Mouse (Mus musculus) CH12.LX (cell line): ENCODE results near the gene Fam126b. TPM values are rescaled to one million over a fixed set of nuclear protein-coding genes. Genes with fewer than 3 reads are reported as not detected.
A peak's percentile ranks its signal among the peaks of the same experiment; 100 is the strongest.
"Not testable (repeated sequence)": the region's sequence is repeated elsewhere in the genome, so short reads cannot be mapped to it uniquely, and the experiment has no call there.

ENCODE experiments used
- DNase-seq: peaks from one replicate; pipeline ENCODE4 v3.0.0-alpha.2; 2013; ENCODE audit errors: extremely low read depth
- H3K27ac ChIP-seq: 2 replicates; pipeline ENCODE4 v1.5.1; 2012; ENCODE audit warnings: low read depth, mild to moderate bottlenecking, control low read depth, moderate library complexity; ENCODE audit not compliant: insufficient read depth
- H3K27me3 ChIP-seq: replicated peaks from 2 replicates; pipeline ENCODE3; 2012; ENCODE audit warnings: inconsistent platforms
- H3K36me3 ChIP-seq, 2 experiments: replicated peaks in 1 of 2; 2 replicates each; pipeline versions ENCODE3 to v1.6.1; 2012; ENCODE audit warnings: inconsistent platforms in 1 of 2, low read length in 1 of 2, mild to moderate bottlenecking in 1 of 2, mixed read lengths in 1 of 2, moderate library complexity in 1 of 2; ENCODE audit not compliant: control insufficient read depth in 1 of 2, insufficient read depth in 1 of 2
- H3K4me1 ChIP-seq, 2 experiments: 2 replicates each; pipeline ENCODE4 v1.6.1; 2012; ENCODE audit warnings: inconsistent platforms in 1 of 2, moderate library complexity in 1 of 2; ENCODE audit not compliant: insufficient read depth in 2 of 2, control insufficient read depth in 1 of 2
- H3K4me2 ChIP-seq: 2 replicates; pipeline ENCODE4 v1.6.1; 2012; ENCODE audit warnings: low read depth, mild to moderate bottlenecking, control low read depth; ENCODE audit not compliant: poor library complexity, insufficient read depth, severe bottlenecking
- H3K4me3 ChIP-seq, 3 experiments: fragments of 150-350 bp in 1 of 3; sonication (generic) in 1 of 3; replicated peaks in 1 of 3; 2 replicates each; pipeline versions ENCODE3 to v1.5.1; 2011 to 2012; ENCODE audit warnings: low read depth in 2 of 3, low read length in 2 of 3, mild to moderate bottlenecking in 2 of 3, moderate library complexity in 2 of 3, control low read depth in 1 of 3, improper control_type of control experiment in 1 of 3, inconsistent platforms in 1 of 3, mixed read lengths in 1 of 3; ENCODE audit not compliant: poor library complexity in 1 of 3
- H3K79me2 ChIP-seq: replicated peaks from 2 replicates; pipeline ENCODE4 v1.6.1; 2012; ENCODE audit warnings: mild to moderate bottlenecking, moderate library complexity; ENCODE audit not compliant: control insufficient read depth, poor library complexity, insufficient read depth, severe bottlenecking; ENCODE audit errors: extremely low read depth
- H3K9ac ChIP-seq: 2 replicates; pipeline ENCODE4 v1.6.1; 2012; ENCODE audit warnings: low read depth, mild to moderate bottlenecking, control low read depth, moderate library complexity; ENCODE audit not compliant: insufficient read depth
- H3K9me3 ChIP-seq: replicated peaks from 2 replicates; pipeline ENCODE3; 2012; ENCODE audit warnings: low read length, inconsistent platforms, mixed read lengths
- BHLHE40 ChIP-seq: IDR thresholded peaks from 2 replicates; pipeline ENCODE4 v1.6.1; 2011; ENCODE audit warnings: mild to moderate bottlenecking, low read depth, low read length, improper control_type of control experiment
- CHD1 ChIP-seq: IDR thresholded peaks from 2 replicates; pipeline ENCODE4 v1.6.1; 2012; ENCODE audit warnings: low read depth, low read length, improper control_type of control experiment, inconsistent platforms
- CHD2 ChIP-seq: IDR thresholded peaks from 2 replicates; pipeline ENCODE4 v1.6.1; 2011; ENCODE audit warnings: low read length, improper control_type of control experiment
- CTCF ChIP-seq, 2 experiments: IDR thresholded peaks in 1 of 2; conservative IDR thresholded peaks in 1 of 2; 2 replicates each; pipeline ENCODE4 v1.5.1; 2011 to 2012; ENCODE audit warnings: low read depth in 2 of 2, low read length in 2 of 2, improper control_type of control experiment in 1 of 2, inconsistent platforms in 1 of 2, mild to moderate bottlenecking in 1 of 2, moderate library complexity in 1 of 2
- ELF1 ChIP-seq: IDR thresholded peaks from 2 replicates; pipeline ENCODE4 v1.6.1; 2014; ENCODE audit warnings: low read depth, mild to moderate bottlenecking, inconsistent platforms, low read length, improper control_type of control experiment
- EP300 ChIP-seq: IDR thresholded peaks from 2 replicates; pipeline ENCODE4 v1.6.1; 2011; ENCODE audit warnings: low read length, improper control_type of control experiment
- GABPA ChIP-seq: IDR thresholded peaks from 2 replicates; pipeline ENCODE4 v1.6.1; 2012; ENCODE audit warnings: low read depth, low read length, improper control_type of control experiment, inconsistent platforms; ENCODE audit not compliant: insufficient replicate concordance
- HCFC1 ChIP-seq: IDR thresholded peaks from 2 replicates; pipeline ENCODE4 v1.6.1; 2012; ENCODE audit warnings: low read depth, mild to moderate bottlenecking, inconsistent platforms, low read length, improper control_type of control experiment
- IRF4 ChIP-seq: IDR thresholded peaks from 2 replicates; pipeline ENCODE4 v1.6.1; 2014; ENCODE audit warnings: low read depth, mild to moderate bottlenecking, inconsistent platforms, low read length, improper control_type of control experiment
- JUND ChIP-seq: conservative IDR thresholded peaks from 2 replicates; pipeline ENCODE4 v1.6.1; 2011; ENCODE audit warnings: low read depth, low read length, improper control_type of control experiment
- KAT2A ChIP-seq: IDR thresholded peaks from 2 replicates; pipeline ENCODE4 v1.6.1; 2012; ENCODE audit warnings: low read length, improper control_type of control experiment, inconsistent platforms; ENCODE audit not compliant: insufficient replicate concordance
- MAX ChIP-seq: IDR thresholded peaks from 2 replicates; pipeline ENCODE4 v1.6.1; 2011; ENCODE audit warnings: low read length, improper control_type of control experiment
- MAZ ChIP-seq: IDR thresholded peaks from 2 replicates; pipeline ENCODE4 v1.6.1; 2012; ENCODE audit warnings: low read depth, mild to moderate bottlenecking, inconsistent platforms, low read length, improper control_type of control experiment, moderate library complexity
- MEF2A ChIP-seq: IDR thresholded peaks from 2 replicates; pipeline ENCODE4 v1.6.1; 2014; ENCODE audit warnings: low read depth, mild to moderate bottlenecking, inconsistent platforms, low read length, improper control_type of control experiment, borderline replicate concordance
- MYC ChIP-seq: IDR thresholded peaks from 2 replicates; pipeline ENCODE4 v1.6.1; 2011; ENCODE audit warnings: low read depth, mild to moderate bottlenecking, improper control_type of control experiment, low read length
- NELFE ChIP-seq: IDR thresholded peaks from 2 replicates; pipeline ENCODE4 v1.6.1; 2011; ENCODE audit warnings: low read depth, low read length, improper control_type of control experiment
- NRF1 ChIP-seq: IDR thresholded peaks from 2 replicates; pipeline ENCODE4 v1.6.1; 2014; ENCODE audit warnings: low read depth, mild to moderate bottlenecking, inconsistent platforms, low read length, improper control_type of control experiment, moderate library complexity
- POLR2A ChIP-seq: IDR thresholded peaks from 2 replicates; pipeline ENCODE4 v1.6.1; 2011; ENCODE audit warnings: low read depth, mild to moderate bottlenecking, improper control_type of control experiment, low read length
- POLR2AphosphoS2 ChIP-seq: IDR thresholded peaks from 2 replicates; pipeline ENCODE4 v1.6.1; 2011; ENCODE audit warnings: low read depth, low read length, improper control_type of control experiment
- RAD21 ChIP-seq: IDR thresholded peaks from 2 replicates; pipeline ENCODE4 v1.6.1; 2011; ENCODE audit warnings: low read depth, mild to moderate bottlenecking, low read length, improper control_type of control experiment, moderate library complexity
- RCOR1 ChIP-seq: conservative IDR thresholded peaks from 2 replicates; pipeline ENCODE4 v1.6.1; 2012; ENCODE audit warnings: low read depth, mild to moderate bottlenecking, inconsistent platforms, low read length, improper control_type of control experiment
- SIN3A ChIP-seq: IDR thresholded peaks from 2 replicates; pipeline ENCODE4 v1.6.1; 2012; ENCODE audit warnings: low read length, improper control_type of control experiment, inconsistent platforms
- TBP ChIP-seq: conservative IDR thresholded peaks from 2 replicates; pipeline ENCODE4 v1.6.1; 2011; ENCODE audit warnings: low read depth, low read length, improper control_type of control experiment
- TCF12 ChIP-seq: IDR thresholded peaks from 2 replicates; pipeline ENCODE4 v1.6.1; 2014; ENCODE audit warnings: low read depth, mild to moderate bottlenecking, inconsistent platforms, low read length, improper control_type of control experiment
- UBTF ChIP-seq: IDR thresholded peaks from 2 replicates; pipeline ENCODE4 v1.6.1; 2012; ENCODE audit warnings: low read depth, mild to moderate bottlenecking, inconsistent platforms, low read length, improper control_type of control experiment, moderate library complexity
- USF1 ChIP-seq: IDR thresholded peaks from 2 replicates; pipeline ENCODE4 v1.6.1; 2014; ENCODE audit warnings: low read depth, mild to moderate bottlenecking, inconsistent platforms, low read length, improper control_type of control experiment
- USF2 ChIP-seq: conservative IDR thresholded peaks from 2 replicates; pipeline ENCODE4 v1.6.1; 2011; ENCODE audit warnings: low read depth, low read length, improper control_type of control experiment
- ZC3H11A ChIP-seq: IDR thresholded peaks from 2 replicates; pipeline ENCODE4 v1.6.1; 2012; ENCODE audit warnings: low read depth, mild to moderate bottlenecking, inconsistent platforms, low read length, improper control_type of control experiment
- ZMIZ1 ChIP-seq: IDR thresholded peaks from 2 replicates; pipeline ENCODE4 v1.6.1; 2012; ENCODE audit warnings: low read depth, mild to moderate bottlenecking, inconsistent platforms, low read length, improper control_type of control experiment
- ZNF384 ChIP-seq: IDR thresholded peaks from 2 replicates; pipeline ENCODE4 v1.6.1; 2012; ENCODE audit warnings: low read depth, low read length, improper control_type of control experiment, inconsistent platforms
- dilution Hi-C: fragments of 300-500 bp; cut with MboI; formaldehyde crosslinking; loops from 2 replicates; pipeline ENCODE4 v1.14.3; 2020; ENCODE audit warnings: low sequenced_read_pairs; ENCODE audit not compliant: extremely low pct_unique_long_range_greater_than_20kb, extremely low pct_ligation_motif_present
- in situ Hi-C: fragments of 300-500 bp; cut with MboI; formaldehyde crosslinking; loops from 3 replicates; pipeline ENCODE4 v1.14.3; 2019; ENCODE audit warnings: low sequenced_read_pairs, low pct_ligation_motif_present, low pct_unique_long_range_greater_than_20kb, mixed read lengths
- polyA plus RNA-seq: library from polyadenylated mRNA; unstranded; fragments of >175 nt; gene quantifications from 2 replicates; pipeline ENCODE4 v1.2.1, GENCODE M21; 2012; ENCODE audit warnings: low read depth; ENCODE audit not compliant: insufficient read length
- total RNA-seq, 2 experiments: library from RNA; depleted of rRNA; stranded (reverse); fragments of 300-350 nt in 1 of 2; fragments of >200 nt in 1 of 2; gene quantifications; 2 replicates each; pipeline ENCODE4 v1.2.3; 2012 to 2014

Gene Fam126b
- total RNA-seq (2012; rRNA removed) (3.6 and 4.7 TPM in 2 replicates), total RNA-seq (2014; rRNA removed) (5.5 and 6.2 TPM in 2 replicates), polyA plus RNA-seq (4.4 and 4.6 TPM in 2 replicates)

GRCm38 (mm10) chr1:58586171-58586997, at the start of gene Fam126b, which contains the start of gene Ndufb3:
Fam126b (minus strand) TSS chr1:58586323.
Ndufb3 (plus strand) TSS chr1:58586384.
- H3K9me3 ChIP-seq: no peaks in the 10 kb centered on the region
- peak within 1 kb of the TSS; percentile 88 to 98 (median 92) for H3K4me3 ChIP-seq
- peaks cover 23% of the 10 kb centered on the region for H3K79me2 ChIP-seq
- H3K27ac ChIP-seq: no peak within 1 kb of the TSS
- peaks cover 0 to 20% of the 10 kb centered on the region in 2 experiments; a peak in 2 of 4 replicates for H3K4me1 ChIP-seq
- peak; percentile 85 for DNase-seq
- dilution Hi-C loops (no loop called here), in situ Hi-C loops (no loop called here)
- peak within 1 kb of the TSS; percentile 82 for H3K4me2 ChIP-seq
- H3K27me3 ChIP-seq: no peaks in the 10 kb centered on the region
- TF ChIP-seq HCFC1 (peak; percentile 93), TBP (peak; percentile 70; the same call in 1 of the 2 replicates), POLR2AphosphoS2 (no peak), KAT2A (peak; percentile 85; the same call in 1 of the 2 replicates), USF1 (no peak), EP300 (no peak), MEF2A (no peak), BHLHE40 (no peak), ZMIZ1 (peak; percentile 51; the same call in 1 of the 2 replicates), ZC3H11A (no peak), MAZ (no peak), USF2 (no peak), RAD21 (no peak), TCF12 (no peak; the same call in 1 of the 2 replicates), IRF4 (no peak), ELF1 (peak; percentile 60; the same call in 1 of the 2 replicates), CHD2 (peak; percentile 91), GABPA (no peak; the same call in 1 of the 2 replicates), CTCF (conservative IDR thresholded peaks at IDR 0.05 in 1 of 2, IDR thresholded peaks at IDR 0.05 in 1 of 2; ENCODE audit: low read depth in 2 of 2, low read length in 2 of 2) (no peak), NELFE (peak; percentile 69), RCOR1 (no peak), MAX (peak; percentile 50), ZNF384 (no peak), POLR2A (peak; percentile 78), UBTF (no peak), NRF1 (no peak), MYC (0 out of 2 replicates have a peak, but pooled peaks have one; percentile 35), SIN3A (peak; percentile 90), JUND (no peak), CHD1 (no peak)
- H3K36me3 ChIP-seq: peaks cover 6 to 9% of the 10 kb centered on the region in 2 experiments
- H3K9ac ChIP-seq: peak within 1 kb of the TSS; percentile 98

GRCm38 (mm10) chr1:58628847-58629246, 42.7 kb upstream of the Fam126b start:
- dilution Hi-C loops, in situ Hi-C loops, H3K9ac ChIP-seq: not testable (repeated sequence)

More at GRCm38 (mm10) chr1:58628847-58629246, 42.7 kb upstream of the Fam126b start:
- not testable (repeated sequence) for H3K4me2 ChIP-seq, H3K36me3 ChIP-seq, H3K79me2 ChIP-seq, DNase-seq, H3K4me1 ChIP-seq, H3K4me3 ChIP-seq, H3K27ac ChIP-seq, H3K9me3 ChIP-seq, H3K27me3 ChIP-seq
